Mouse (Mus musculus) heart, embryonic 10.5 days (tissue): ENCODE measurements around the gene Ormdl3. TPM values are rescaled to one million over a fixed set of nuclear protein-coding genes. Genes with fewer than 3 reads are reported as not detected.
A peak's percentile ranks its signal among the peaks of the same experiment; 100 is the strongest.

Experiments
- DNase-seq: peaks from one replicate; pipeline ENCODE4 v3.0.0-alpha.2; 2017; ENCODE audit warnings: low spot score
- H3K27ac ChIP-seq: fragments of 300-500 bp; sonication (generic); 2 replicates; pipeline ENCODE4 v1.5.1; 2016; ENCODE audit warnings: mild to moderate bottlenecking
- H3K27me3 ChIP-seq: fragments of 300-500 bp; sonication (generic); 2 replicates; pipeline ENCODE4 v1.6.1; 2016; ENCODE audit warnings: mild to moderate bottlenecking; ENCODE audit not compliant: poor library complexity, insufficient read depth, severe bottlenecking
- H3K36me3 ChIP-seq: fragments of 300-500 bp; sonication (generic); 2 replicates; pipeline ENCODE4 v1.6.1; 2016; ENCODE audit warnings: mild to moderate bottlenecking, moderate library complexity
- H3K4me1 ChIP-seq: fragments of 300-500 bp; sonication (generic); 2 replicates; pipeline ENCODE4 v1.6.1; 2016; ENCODE audit warnings: mild to moderate bottlenecking
- H3K4me3 ChIP-seq: fragments of 300-500 bp; sonication (generic); 2 replicates; pipeline ENCODE4 v1.5.1; 2016; ENCODE audit warnings: mild to moderate bottlenecking, moderate library complexity
- H3K9me3 ChIP-seq: fragments of 300-500 bp; sonication (generic); 2 replicates; pipeline ENCODE4 v1.6.1; 2016; ENCODE audit warnings: mild to moderate bottlenecking, moderate library complexity
- WGBS: fragments of 180-500 bp; shearing (Covaris S2); methylation state at CpG from one replicate; pipeline ENCODE4 v1.1.7; 2016; 5-methylcytosine and 5-hydroxymethylcytosine counted together
- polyA plus RNA-seq: library from polyadenylated mRNA; unstranded; fragments of >200 nt; fragmentation: Nextera tagmentation; extraction: Ambion mirVana; gene quantifications from 2 replicates; pipeline ENCODE4 v1.2.1, GENCODE M21; 2016

The Ormdl3 gene
- polyA plus RNA-seq, 1 experiment from 2014 or later: 56.1 TPM

- Histone ChIP-seq H3K27ac (peak overlapping the region; percentile 32), H3K27me3 (peaks cover 32% of the 10 kb centered on the region), H3K9me3 (no peaks in the 10 kb centered on the region), H3K36me3 (no peaks in the 10 kb centered on the region), H3K4me1 (peaks cover 39% of the 10 kb centered on the region), H3K4me3 (peak overlapping the region; percentile 30)
- no peak for DNase-seq
- WGBS: 17% methylated on average over 18 of the region's 18 CpGs
Measured at GRCm38 (mm10) chr11:98599291-98599690, 12.1 kb upstream of the Ormdl3 start.

- H3K36me3 ChIP-seq: no peaks in the 10 kb centered on the region
- peak overlapping the region; percentile 32 for H3K27ac ChIP-seq
- H3K4me1 ChIP-seq: peaks cover 43% of the 10 kb centered on the region
- H3K4me3 ChIP-seq: peak overlapping the region; percentile 30
- no peak for DNase-seq
- H3K9me3 ChIP-seq: no peaks in the 10 kb centered on the region
- WGBS: 61% methylated on average over 18 of the region's 18 CpGs
- H3K27me3 ChIP-seq: peaks cover 32% of the 10 kb centered on the region
Measured at GRCm38 (mm10) chr11:98598851-98599290, 11.7 kb upstream of the Ormdl3 start.

DNA sequence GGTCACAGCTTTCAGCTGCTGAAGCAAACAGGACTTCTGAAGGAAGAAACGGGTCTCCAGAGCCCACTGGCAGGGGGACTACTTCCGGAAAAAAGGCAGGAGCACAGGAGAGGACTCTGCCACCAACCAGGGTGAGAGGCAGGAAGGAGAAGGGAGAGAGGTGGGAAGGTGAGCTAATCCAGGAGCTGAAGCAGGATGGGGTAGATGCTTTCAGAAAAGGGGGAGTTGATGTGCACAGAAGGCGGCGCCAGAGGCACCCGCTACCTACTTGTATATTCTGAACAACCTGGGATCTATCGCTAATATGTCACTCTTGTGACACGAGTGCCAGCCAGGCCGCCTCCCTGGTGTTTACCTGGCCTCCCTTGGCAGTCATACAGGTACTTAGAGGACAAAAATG lies 10.8 kb upstream of the Ormdl3 start, which contains the start of gene Lrrc3c:
Lrrc3c (plus strand) TSS at position 301 of the 400 bp plus-strand sequence.
- no peak for DNase-seq
- Histone ChIP-seq H3K36me3 (no peaks in the 10 kb centered on the region), H3K4me3 (peak within 1 kb of the TSS; percentile 30), H3K9me3 (no peaks in the 10 kb centered on the region), H3K27ac (peak within 1 kb of the TSS; percentile 32), H3K4me1 (peaks cover 45% of the 10 kb centered on the region), H3K27me3 (peaks cover 32% of the 10 kb centered on the region)
- WGBS: 79% methylated on average over 8 of the region's 8 CpGs

- Histone ChIP-seq H3K4me1 (peaks cover 47% of the 10 kb centered on the region), H3K27me3 (peaks cover 32% of the 10 kb centered on the region), H3K36me3 (no peaks in the 10 kb centered on the region), H3K9me3 (no peaks in the 10 kb centered on the region), H3K27ac (no peak overlapping the region), H3K4me3 (no peak overlapping the region)
- peak; percentile 85 for DNase-seq
- WGBS: 31% methylated on average over 6 of the region's 6 CpGs
Measured at GRCm38 (mm10) chr11:98597363-98597762, 10.2 kb upstream of the Ormdl3 start.

DNA sequence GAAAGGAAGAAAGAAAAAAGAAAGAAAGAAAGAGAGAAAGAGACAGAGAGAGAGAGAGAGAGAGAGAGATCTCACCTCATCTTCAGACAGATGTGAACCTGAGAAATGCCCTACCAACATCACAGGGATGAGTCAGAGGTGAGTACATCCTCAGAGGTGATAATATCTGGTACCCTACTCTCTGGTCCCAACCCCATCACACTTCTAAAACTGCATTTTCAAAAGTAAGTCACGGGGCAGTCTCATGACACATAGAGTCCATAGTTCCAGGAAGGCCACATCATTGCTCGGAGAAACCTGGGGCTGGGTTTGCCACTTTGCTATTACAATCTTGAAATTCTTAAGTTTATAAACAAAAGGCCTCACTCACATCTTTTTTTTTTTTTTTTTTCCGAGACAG lies 8.8 kb upstream of the Ormdl3 start:
- 78% methylated on average over 3 of the region's 3 CpGs for WGBS

DNA sequence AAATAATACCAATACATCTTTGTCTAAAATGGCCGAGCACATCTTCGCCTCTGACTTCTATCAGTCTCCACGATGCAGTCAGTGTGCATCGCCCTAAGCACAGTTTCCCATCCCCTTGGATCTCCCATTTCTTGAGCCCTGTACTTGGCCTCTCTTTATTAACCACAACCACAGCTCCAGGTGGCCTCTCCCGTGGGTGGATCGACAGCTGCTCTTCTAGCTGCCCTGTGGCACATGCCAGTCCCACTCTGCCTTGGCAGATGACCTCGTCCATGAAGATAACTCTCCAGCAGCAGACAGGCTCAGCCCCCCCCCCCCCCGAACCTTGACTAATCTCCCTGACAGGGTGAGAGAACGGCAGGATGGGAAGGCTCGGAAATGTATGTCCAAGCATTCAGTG lies 8.3 kb upstream of the Ormdl3 start:
- no peaks in the 10 kb centered on the region for H3K9me3 ChIP-seq
- peaks cover 35% of the 10 kb centered on the region for H3K4me1 ChIP-seq
- 70% methylated on average over 10 of the region's 10 CpGs for WGBS
- H3K27me3 ChIP-seq: peaks cover 32% of the 10 kb centered on the region
- no peak overlapping the region for H3K27ac ChIP-seq
- DNase-seq: no peak
- H3K36me3 ChIP-seq: no peaks in the 10 kb centered on the region
- H3K4me3 ChIP-seq: no peak overlapping the region

More for the DNA sequence above, 8.8 kb upstream of the Ormdl3 start:
- H3K27me3 ChIP-seq: peaks cover 35% of the 10 kb centered on the region
- H3K4me1 ChIP-seq: peaks cover 39% of the 10 kb centered on the region
- no peak for DNase-seq
- no peaks in the 10 kb centered on the region for H3K36me3 ChIP-seq
- no peak overlapping the region for H3K27ac ChIP-seq
- no peaks in the 10 kb centered on the region for H3K9me3 ChIP-seq
- H3K4me3 ChIP-seq: no peak overlapping the region

DNA sequence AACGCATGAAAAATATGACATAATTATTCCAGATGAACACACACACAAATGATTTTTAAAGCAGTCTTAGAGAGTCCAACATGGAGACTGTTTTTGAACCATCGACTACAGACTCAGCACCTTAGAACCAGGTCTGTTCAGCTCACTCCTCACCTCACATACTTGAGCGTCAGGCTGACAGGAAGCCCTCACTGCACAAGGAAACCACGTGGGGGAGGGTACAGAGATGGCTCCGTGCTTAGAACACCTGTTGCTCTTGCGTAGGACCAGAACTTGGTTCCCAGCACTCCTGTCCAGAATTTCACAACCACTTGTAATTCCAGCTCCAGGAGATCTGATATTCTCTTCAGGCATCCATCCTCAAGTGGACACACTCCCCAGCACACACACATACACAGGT lies 7.9 kb upstream of the Ormdl3 start:
- Histone ChIP-seq H3K27me3 (peaks cover 28% of the 10 kb centered on the region), H3K27ac (no peak overlapping the region), H3K36me3 (no peaks in the 10 kb centered on the region), H3K4me3 (no peak overlapping the region), H3K4me1 (peaks cover 34% of the 10 kb centered on the region), H3K9me3 (no peaks in the 10 kb centered on the region)
- no peak for DNase-seq
- WGBS: 78% methylated on average over 6 of the region's 6 CpGs

DNA sequence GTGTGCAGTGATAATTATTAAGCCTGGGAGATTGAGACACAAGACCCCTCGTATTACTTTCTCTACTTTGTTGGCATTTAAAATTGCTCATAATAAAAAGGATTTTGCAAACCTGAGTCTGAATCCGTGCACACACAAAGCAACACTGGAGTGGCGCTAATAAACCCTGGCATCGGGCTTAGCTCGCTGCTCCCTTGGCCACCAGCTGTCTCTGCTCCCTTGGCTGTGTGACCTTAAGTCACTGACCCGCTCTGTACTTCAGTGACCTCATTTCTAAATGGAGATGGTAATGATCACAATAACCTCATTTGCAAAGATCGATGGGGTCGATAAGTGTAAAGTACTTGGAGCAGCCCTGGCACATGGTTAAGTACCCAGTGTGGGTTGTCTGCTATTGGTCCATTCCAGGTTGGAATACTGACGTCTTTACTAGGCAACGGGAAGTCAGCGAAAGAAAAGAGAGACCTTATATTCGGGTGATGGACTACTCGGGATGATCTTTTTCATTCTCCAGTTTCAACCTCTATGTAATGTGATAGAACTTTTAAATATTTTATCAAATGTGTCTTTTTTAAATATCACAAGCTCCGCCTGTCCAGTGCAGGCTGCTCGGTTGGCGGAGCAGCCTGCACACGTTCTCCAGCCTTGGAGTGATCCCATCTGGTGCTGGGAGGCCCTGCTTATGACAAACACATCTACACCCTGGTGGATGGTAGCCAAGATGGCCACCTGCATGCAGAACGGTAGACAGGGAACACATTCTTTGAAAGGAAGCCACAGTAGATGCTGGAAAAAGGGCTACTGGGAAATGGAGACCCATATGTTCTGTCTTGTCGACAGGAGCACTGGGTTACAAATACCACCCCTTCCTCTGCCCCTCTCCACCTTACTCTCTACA lies 3.6 kb upstream of the Ormdl3 start:
- peaks cover 57% of the 10 kb centered on the region for H3K4me1 ChIP-seq
- no peak for DNase-seq
- WGBS: 79% methylated on average over 19 of the region's 19 CpGs

DNA sequence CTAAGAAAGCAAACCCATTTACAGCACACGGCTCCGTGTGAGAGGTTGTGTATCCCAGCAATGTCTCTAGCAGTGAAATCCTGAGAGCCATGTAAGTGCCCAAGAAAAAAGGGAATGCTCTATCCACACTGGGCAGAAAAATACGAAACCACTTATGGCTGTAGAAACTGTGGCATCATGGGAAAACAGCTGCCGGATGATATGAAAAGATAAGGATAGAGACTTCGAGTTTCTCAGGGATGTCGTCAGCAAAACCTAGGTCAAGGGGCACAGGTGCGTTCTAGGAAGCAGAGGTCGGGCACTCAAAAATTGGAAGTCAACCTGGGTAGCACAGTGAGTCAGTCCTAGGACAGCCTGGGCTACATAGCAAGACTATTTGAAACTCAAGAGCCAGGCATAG lies 2.1 kb upstream of the Ormdl3 start:
- no peak overlapping the region for H3K4me3 ChIP-seq
- WGBS: 69% methylated on average over 8 of the region's 8 CpGs
- H3K4me1 ChIP-seq: peaks cover 70% of the 10 kb centered on the region
- DNase-seq: no peak
- H3K36me3 ChIP-seq: no peaks in the 10 kb centered on the region
- H3K27me3 ChIP-seq: peaks cover 3% of the 10 kb centered on the region; the same call in 1 of the 2 replicates
- H3K27ac ChIP-seq: peak overlapping the region; percentile 95
- no peaks in the 10 kb centered on the region for H3K9me3 ChIP-seq

More for the DNA sequence above, 3.6 kb upstream of the Ormdl3 start:
- Histone ChIP-seq H3K4me3 (no peak overlapping the region), H3K27me3 (peaks cover 3% of the 10 kb centered on the region; the same call in 1 of the 2 replicates), H3K36me3 (no peaks in the 10 kb centered on the region), H3K27ac (peak overlapping the region; percentile 9; the same call in 1 of the 2 replicates), H3K9me3 (no peaks in the 10 kb centered on the region)

GRCm38 (mm10) chr11:98588833-98589281 lies 1.7 kb upstream of the Ormdl3 start:
- H3K4me1 ChIP-seq: peaks cover 70% of the 10 kb centered on the region
- H3K36me3 ChIP-seq: 0 out of 2 replicates have a peak, but pooled peaks cover 3% of the 10 kb centered on the region
- H3K27me3 ChIP-seq: peaks cover 3% of the 10 kb centered on the region; the same call in 1 of the 2 replicates
- WGBS: 38% methylated on average over 6 of the region's 6 CpGs
- no peak for DNase-seq
- peak overlapping the region; percentile 97; the same call in 1 of the 2 replicates for H3K4me3 ChIP-seq
- peak overlapping the region; percentile 95 for H3K27ac ChIP-seq
- no peaks in the 10 kb centered on the region for H3K9me3 ChIP-seq

DNA sequence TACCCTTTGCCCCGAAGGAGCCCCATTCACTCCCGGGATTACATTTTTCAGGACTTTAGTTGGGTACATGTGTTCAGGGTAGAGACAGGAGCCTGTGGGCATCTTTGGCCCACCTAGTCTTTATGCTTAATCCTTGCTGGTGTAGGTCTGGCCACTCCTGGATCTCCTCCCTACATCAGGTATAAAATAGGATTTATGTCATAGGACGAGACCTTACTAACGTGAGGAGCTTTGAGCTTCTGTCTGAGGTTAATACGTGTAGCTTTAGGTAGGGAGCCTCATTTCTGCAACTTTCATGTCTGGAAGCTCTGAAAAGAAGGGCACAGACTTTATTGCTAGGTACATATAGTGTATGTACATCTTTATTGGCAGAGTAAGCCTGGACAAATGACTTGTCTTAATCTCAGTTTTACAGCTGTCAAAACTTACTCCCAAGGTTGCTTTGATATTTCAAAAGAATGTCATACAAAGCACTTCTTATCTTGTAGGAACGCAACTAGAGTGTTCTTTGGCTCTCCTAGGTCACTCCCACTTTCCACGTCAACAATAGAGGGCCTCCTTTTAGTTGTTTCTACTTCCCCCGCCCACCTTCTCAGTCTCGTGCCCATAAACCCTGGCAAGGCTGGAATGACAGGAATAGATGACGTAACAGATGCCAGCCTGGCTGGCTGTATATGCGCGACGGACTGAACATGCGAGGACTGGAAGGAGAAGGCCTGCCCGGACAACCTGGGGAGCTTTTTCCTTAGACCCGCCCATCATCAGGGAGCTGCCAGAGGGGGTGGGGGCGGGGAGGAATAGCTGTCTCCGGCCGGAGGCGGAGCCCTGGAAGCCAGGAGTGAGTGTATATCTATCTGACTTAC lies 747 bp upstream of the Ormdl3 start:
- Histone ChIP-seq H3K27ac (peak overlapping the region; percentile 95), H3K9me3 (no peaks in the 10 kb centered on the region), H3K4me1 (peaks cover 76% of the 10 kb centered on the region)

GRCm38 (mm10) chr11:98586087-98586891 lies 879 bp downstream of the Ormdl3 start:
- 2% methylated on average over 22 of the region's 22 CpGs for WGBS
- Histone ChIP-seq H3K36me3 (peaks cover 29% of the 10 kb centered on the region), H3K4me1 (peaks cover 82% of the 10 kb centered on the region), H3K4me3 (peak overlapping the region; percentile 97), H3K27me3 (no peaks in the 10 kb centered on the region), H3K27ac (peak overlapping the region; percentile 95), H3K9me3 (no peaks in the 10 kb centered on the region)
- DNase-seq: no peak

More for the DNA sequence above, 747 bp upstream of the Ormdl3 start:
- 5% methylated on average over 20 of the region's 20 CpGs for WGBS
- Histone ChIP-seq H3K27me3 (peaks cover 3% of the 10 kb centered on the region; the same call in 1 of the 2 replicates), H3K4me3 (peak overlapping the region; percentile 97), H3K36me3 (peaks cover 13% of the 10 kb centered on the region)
- DNase-seq: peak; percentile 94
